Mouse (Mus musculus): ENCODE results near the gene Klrb1b. TPM values are rescaled to one million over a fixed set of nuclear protein-coding genes. Genes with fewer than 3 reads are reported as not detected.
"Not testable (repeated sequence)": the region's sequence is repeated elsewhere in the genome, so short reads cannot be mapped to it uniquely, and the experiment has no call there.

Gene Klrb1b
- polyA plus RNA-seq, 1 experiment = not detected

GRCm38 (mm10) chr6:128826781-128827180 lies 650 bp upstream of the Klrb1b start:
- no peak for TF ChIP-seq POLR2A (IDR thresholded peaks at IDR 0.05; ENCODE audit: borderline replicate concordance, control insufficient read depth, low read depth, low read length)
- TF ChIP-seq CTCF (IDR thresholded peaks at IDR 0.05; ENCODE audit: control insufficient read depth, insufficient read depth, low read length) = no peak
- Histone ChIP-seq H3K27ac (ENCODE audit: control insufficient read depth, insufficient read depth, low read depth, low read length, poor library complexity) (no peak overlapping the region), H3K4me3 (replicated peaks; ENCODE audit: control insufficient read depth, low read depth, low read length) (no peak overlapping the region), H3K4me1 (ENCODE audit: control insufficient read depth, insufficient read depth, low read length) (no peaks in the 10 kb centered on the region)
- 52% methylated on average over 3 of the region's 3 CpGs for WGBS

GRCm38 (mm10) chr6:128818083-128818802 lies 7.9 kb downstream of the Klrb1b start:
- H3K4me3 ChIP-seq (replicated peaks; ENCODE audit: control insufficient read depth, low read depth, low read length) = no peak overlapping the region
- no peak overlapping the region for H3K27ac ChIP-seq (ENCODE audit: control insufficient read depth, insufficient read depth, low read depth, low read length, poor library complexity)
- 73% methylated on average over 4 of the region's 4 CpGs for WGBS
- TF ChIP-seq POLR2A (IDR thresholded peaks at IDR 0.05; ENCODE audit: borderline replicate concordance, control insufficient read depth, low read depth, low read length) (no peak), CTCF (IDR thresholded peaks at IDR 0.05; ENCODE audit: control insufficient read depth, insufficient read depth, low read length) (no peak)
- no peaks in the 10 kb centered on the region for H3K4me1 ChIP-seq (ENCODE audit: control insufficient read depth, insufficient read depth, low read length)

GRCm38 (mm10) chr6:128808532-128808931 lies 17.6 kb downstream of the Klrb1b start:
- Histone ChIP-seq H3K4me3 (replicated peaks; ENCODE audit: control insufficient read depth, low read depth, low read length) (no peak overlapping the region), H3K27ac (ENCODE audit: control insufficient read depth, insufficient read depth, low read depth, low read length, poor library complexity) (no peak overlapping the region), H3K4me1 (ENCODE audit: control insufficient read depth, insufficient read depth, low read length) (no peaks in the 10 kb centered on the region)
- 65% methylated on average over 5 of the region's 5 CpGs for WGBS
- TF ChIP-seq CTCF (IDR thresholded peaks at IDR 0.05; ENCODE audit: control insufficient read depth, insufficient read depth, low read length) (peak; percentile 54), POLR2A (IDR thresholded peaks at IDR 0.05; ENCODE audit: borderline replicate concordance, control insufficient read depth, low read depth, low read length) (no peak)

- Histone ChIP-seq H3K27ac (ENCODE audit: control insufficient read depth, insufficient read depth, low read depth, low read length, poor library complexity) (no peak overlapping the region), H3K4me3 (replicated peaks; ENCODE audit: control insufficient read depth, low read depth, low read length) (no peak overlapping the region), H3K4me1 (ENCODE audit: control insufficient read depth, insufficient read depth, low read length) (no peaks in the 10 kb centered on the region; the same call in 1 of the 2 replicates)
- WGBS = 76% methylated on average over 3 of the region's 3 CpGs
- TF ChIP-seq POLR2A (IDR thresholded peaks at IDR 0.05; ENCODE audit: borderline replicate concordance, control insufficient read depth, low read depth, low read length) (no peak), CTCF (IDR thresholded peaks at IDR 0.05; ENCODE audit: control insufficient read depth, insufficient read depth, low read length) (no peak)
Measured at GRCm38 (mm10) chr6:128807021-128807420, 19.1 kb downstream of the Klrb1b start.

GRCm38 (mm10) chr6:128804823-128805640 lies 21.1 kb downstream of the Klrb1b start:
- TF ChIP-seq CTCF (IDR thresholded peaks at IDR 0.05; ENCODE audit: control insufficient read depth, insufficient read depth, low read length) = peak; percentile 67
- 70% methylated on average over 7 of the region's 7 CpGs for WGBS
- not testable (repeated sequence) for H3K27ac ChIP-seq (ENCODE audit: control insufficient read depth, insufficient read depth, low read depth, low read length, poor library complexity); H3K4me3 ChIP-seq (replicated peaks; ENCODE audit: control insufficient read depth, low read depth, low read length); H3K4me1 ChIP-seq (ENCODE audit: control insufficient read depth, insufficient read depth, low read length)

GRCm38 (mm10) chr6:128802999-128803857 lies 22.9 kb downstream of the Klrb1b start:
- no peaks in the 10 kb centered on the region; the same call in 1 of the 2 replicates for H3K4me1 ChIP-seq (ENCODE audit: control insufficient read depth, insufficient read depth, low read length)
- peak overlapping the region; percentile 53 for H3K4me3 ChIP-seq (replicated peaks; ENCODE audit: control insufficient read depth, low read depth, low read length)
- WGBS = 7% methylated on average over 26 of the region's 26 CpGs

GRCm38 (mm10) chr6:128802557-128802956 lies 23.6 kb downstream of the Klrb1b start:
- peak overlapping the region; percentile 29 for H3K4me3 ChIP-seq (replicated peaks; ENCODE audit: control insufficient read depth, low read depth, low read length)
- 23% methylated on average over 10 of the region's 10 CpGs for WGBS
- no peak for TF ChIP-seq POLR2A (IDR thresholded peaks at IDR 0.05; ENCODE audit: borderline replicate concordance, control insufficient read depth, low read depth, low read length)
- no peak for TF ChIP-seq CTCF (IDR thresholded peaks at IDR 0.05; ENCODE audit: control insufficient read depth, insufficient read depth, low read length)
- 0 out of 2 replicates have a peak overlapping the region, but pooled peaks have one; percentile 6 for H3K27ac ChIP-seq (ENCODE audit: control insufficient read depth, insufficient read depth, low read depth, low read length, poor library complexity)
- H3K4me1 ChIP-seq (ENCODE audit: control insufficient read depth, insufficient read depth, low read length) = no peaks in the 10 kb centered on the region; the same call in 1 of the 2 replicates

More at GRCm38 (mm10) chr6:128802999-128803857, 22.9 kb downstream of the Klrb1b start:
- H3K27ac ChIP-seq (ENCODE audit: control insufficient read depth, insufficient read depth, low read depth, low read length, poor library complexity) = 0 out of 2 replicates have a peak overlapping the region, but pooled peaks have one; percentile 6
- TF ChIP-seq POLR2A (IDR thresholded peaks at IDR 0.05; ENCODE audit: borderline replicate concordance, control insufficient read depth, low read depth, low read length) (no peak), CTCF (IDR thresholded peaks at IDR 0.05; ENCODE audit: control insufficient read depth, insufficient read depth, low read length) (peak; percentile 91)

GRCm38 (mm10) chr6:128800696-128801095 lies 25.4 kb downstream of the Klrb1b start:
- not testable (repeated sequence) for H3K4me1 ChIP-seq (ENCODE audit: control insufficient read depth, insufficient read depth, low read length); H3K4me3 ChIP-seq (replicated peaks; ENCODE audit: control insufficient read depth, low read depth, low read length); H3K27ac ChIP-seq (ENCODE audit: control insufficient read depth, insufficient read depth, low read depth, low read length, poor library complexity)
- WGBS = 72% methylated on average over 5 of the region's 5 CpGs

All from bone marrow, adult 2 months (tissue).